Mouse (Mus musculus) heart, postnatal 10 days (tissue): ENCODE measurements around the gene Grb10. TPM values are rescaled to one million over a fixed set of nuclear protein-coding genes. Genes with fewer than 3 reads are reported as not detected.

Experiments used
- DNase-seq, 2 experiments: peaks; one replicate each; pipeline ENCODE4 v3.0.0; 2021
- intact Hi-C: fragments of 180-260 bp; cut with DNase I; formaldehyde crosslinking; loops from one replicate; pipeline ENCODE4 v1.15.1; 2025
- total RNA-seq, 2 experiments: library from RNA; stranded (reverse); gene quantifications; 2 replicates each; pipeline ENCODE4 v1.2.3; 2021

Grb10 gene
- total RNA-seq, 2 experiments from 2014 or later = 233 to 235 TPM

DNA sequence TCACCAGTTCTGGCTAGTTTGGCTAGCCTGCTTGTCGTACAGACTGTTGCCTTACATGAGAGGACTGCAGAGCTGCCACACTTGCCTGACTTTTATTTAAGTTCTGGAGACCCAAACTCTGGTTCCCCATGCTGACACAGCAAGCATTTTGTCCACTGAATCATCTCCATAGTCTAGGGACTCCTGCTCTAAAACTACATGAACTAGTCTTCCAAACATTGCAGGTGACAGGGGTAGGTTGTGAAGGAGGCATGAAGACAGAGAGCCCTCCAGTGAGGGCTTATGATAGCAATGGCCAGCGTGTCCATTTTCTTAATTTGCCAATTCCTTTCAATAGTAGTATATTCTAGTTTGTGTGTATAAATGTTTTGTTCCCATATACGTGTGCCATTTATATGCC, 109.4 kb downstream of the Grb10 start:
- intact Hi-C loops = loop anchor here (5.0 kb wide), 1 partner anchor 52 kb away; no protein-coding TSS in a partner anchor

DNA sequence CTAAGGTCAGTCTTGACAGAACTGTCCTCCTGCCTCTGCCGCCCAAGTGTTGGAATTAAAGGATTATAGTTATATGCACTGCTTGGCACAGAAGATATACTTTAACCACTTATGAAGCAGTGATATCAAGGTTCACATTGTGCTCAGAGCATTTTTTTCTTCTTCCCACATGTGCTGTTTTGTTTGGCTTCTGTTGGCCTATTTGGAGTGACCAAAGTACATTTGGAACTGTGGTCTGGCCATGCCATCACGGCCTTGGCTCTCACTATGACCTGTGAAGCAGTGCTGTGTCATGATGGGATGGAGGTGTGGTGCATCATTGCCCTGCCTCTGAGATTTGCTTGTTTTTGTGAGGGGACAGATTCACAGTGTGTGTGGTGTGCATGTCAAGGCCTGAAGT, 109.9 kb downstream of the Grb10 start:
- intact Hi-C loops = loop anchor here (5.0 kb wide), 1 partner anchor 51 kb away; no protein-coding TSS in a partner anchor
- DNase-seq = no peak

More for the DNA sequence above, 109.4 kb downstream of the Grb10 start:
- DNase-seq = no peak

- DNase-seq = no peak
- intact Hi-C loops = no loop called here
These were observed 114.6 kb downstream of the Grb10 start for GRCm38 (mm10) chr11:11923900-11924299.

DNA sequence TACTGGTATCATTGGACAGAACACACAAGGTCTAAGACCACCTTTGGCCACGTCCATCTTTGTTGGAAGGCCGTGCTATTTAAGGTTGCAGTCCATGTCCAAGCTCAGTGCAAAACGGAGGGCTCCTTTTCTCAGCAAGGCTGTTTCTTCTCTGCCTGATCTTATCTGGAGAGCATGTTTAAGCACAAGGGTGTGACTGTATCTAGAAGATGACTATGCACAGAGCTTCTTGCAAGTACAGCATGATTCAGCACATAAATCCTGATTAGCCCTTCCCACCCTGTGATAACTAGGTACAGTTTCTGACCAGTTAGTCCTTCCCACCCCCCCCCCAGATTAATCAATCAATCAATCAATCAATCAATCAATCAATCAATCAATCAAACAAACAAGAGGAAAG, 115.1 kb downstream of the Grb10 start:
- no peak for DNase-seq
- intact Hi-C loops = no loop called here

DNA sequence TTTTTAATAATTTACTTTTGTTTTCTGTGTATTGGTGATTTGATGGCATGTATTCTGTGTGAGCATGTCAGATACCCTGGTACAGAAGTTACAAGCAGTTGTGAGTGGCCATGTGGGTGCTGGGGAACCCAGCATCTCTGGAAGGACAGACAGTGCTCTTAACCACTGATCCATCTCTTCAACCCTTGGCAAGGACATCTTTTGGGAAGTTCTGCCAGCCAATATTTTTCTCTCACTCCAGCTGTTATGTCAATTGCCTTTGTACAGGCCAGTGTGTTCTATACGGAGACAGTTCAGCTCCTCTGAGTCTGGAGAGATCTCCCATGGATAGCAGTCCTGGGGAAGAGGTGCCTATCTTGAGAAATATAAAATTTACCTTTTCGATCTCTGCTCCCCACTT, 116.4 kb downstream of the Grb10 start:
- intact Hi-C loops = no loop called here
- DNase-seq = no peak

- intact Hi-C loops = no loop called here
These were observed 130.6 kb downstream of the Grb10 start for GRCm38 (mm10) chr11:11907703-11908413.

GRCm38 (mm10) chr11:11905518-11905917, 133.0 kb downstream of the Grb10 start:
- intact Hi-C loops = no loop called here
- DNase-seq = no peak

More at GRCm38 (mm10) chr11:11907703-11908413, 130.6 kb downstream of the Grb10 start:
- DNase-seq = peak; percentile 46 to 47

- intact Hi-C loops = no loop called here
- no peak for DNase-seq
These were observed 133.5 kb downstream of the Grb10 start for GRCm38 (mm10) chr11:11904995-11905394.

- peak; percentile 67 to 72 for DNase-seq
- intact Hi-C loops = no loop called here
These were observed 137.0 kb downstream of the Grb10 start for GRCm38 (mm10) chr11:11901509-11901908.

- intact Hi-C loops = no loop called here
- DNase-seq = no peak
These were observed 140.0 kb downstream of the Grb10 start for GRCm38 (mm10) chr11:11898496-11898895.

DNA sequence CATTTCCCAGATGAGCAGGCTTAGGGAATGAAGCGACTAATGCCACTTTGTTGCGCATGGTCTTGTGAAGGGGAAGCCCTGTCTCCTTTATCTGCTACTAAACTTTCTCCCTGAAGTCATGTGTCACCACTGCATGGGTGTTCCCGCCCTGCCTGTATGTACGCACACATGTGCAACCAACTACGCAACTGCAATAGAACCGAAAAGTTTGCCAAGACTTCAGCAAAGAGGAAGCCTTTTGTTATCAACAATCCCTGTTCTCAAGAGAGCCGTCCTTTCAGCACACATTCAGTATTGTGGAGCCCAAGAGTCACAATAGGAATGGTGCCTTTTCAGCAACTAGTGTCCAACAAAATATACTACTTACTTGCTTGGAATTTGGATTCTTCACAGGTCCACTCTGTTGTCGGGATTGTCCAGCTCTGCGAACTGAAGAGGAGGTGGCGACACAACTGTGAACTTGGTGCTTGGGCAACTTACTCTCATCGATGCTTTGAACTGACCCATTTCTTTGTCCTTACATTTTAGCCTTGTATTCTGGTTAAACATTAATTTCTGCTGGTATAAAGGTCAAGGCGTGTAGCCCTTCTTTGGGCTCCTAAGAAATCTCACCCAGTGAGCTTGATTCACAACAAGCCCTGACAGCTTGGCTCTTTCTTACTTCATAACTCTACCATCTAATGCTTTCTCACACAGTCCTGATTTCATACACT, 140.7 kb downstream of the Grb10 start, which contains the start of gene Ddc:
Ddc (minus strand) TSS at position 500 of the 713 bp plus-strand sequence.
- intact Hi-C loops = no loop called here
- DNase-seq = peak; percentile 37 to 47

- intact Hi-C loops = no loop called here
- DNase-seq = no peak
These were observed 143.0 kb downstream of the Grb10 start for GRCm38 (mm10) chr11:11895479-11895878.

GRCm38 (mm10) chr11:11893769-11894168, 144.7 kb downstream of the Grb10 start:
- DNase-seq = no peak
- intact Hi-C loops = no loop called here

- DNase-seq = no peak
- intact Hi-C loops = no loop called here
These were observed 145.4 kb downstream of the Grb10 start for GRCm38 (mm10) chr11:11892993-11893602.

DNA sequence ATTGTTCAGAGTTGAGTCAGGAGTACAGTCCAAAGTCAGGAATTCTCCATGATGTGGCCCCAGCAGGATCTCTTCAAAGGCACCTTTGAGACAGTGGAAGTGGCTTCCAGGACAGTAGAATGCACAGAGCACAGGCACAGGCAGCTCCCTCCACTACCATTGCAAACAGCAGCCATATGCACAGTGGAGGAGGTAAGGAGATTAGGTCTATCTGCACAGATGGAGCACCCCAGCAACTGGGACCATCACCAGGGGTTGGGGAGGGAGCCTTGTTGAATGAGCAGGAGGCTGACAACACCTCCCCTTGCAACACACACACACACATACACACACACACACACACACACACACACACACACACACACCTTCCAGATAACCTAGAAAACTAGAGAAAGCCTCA, 146.7 kb downstream of the Grb10 start:
- DNase-seq = no peak
- intact Hi-C loops = no loop called here

GRCm38 (mm10) chr11:11890139-11890741, 148.2 kb downstream of the Grb10 start:
- intact Hi-C loops = no loop called here
- no peak for DNase-seq

DNA sequence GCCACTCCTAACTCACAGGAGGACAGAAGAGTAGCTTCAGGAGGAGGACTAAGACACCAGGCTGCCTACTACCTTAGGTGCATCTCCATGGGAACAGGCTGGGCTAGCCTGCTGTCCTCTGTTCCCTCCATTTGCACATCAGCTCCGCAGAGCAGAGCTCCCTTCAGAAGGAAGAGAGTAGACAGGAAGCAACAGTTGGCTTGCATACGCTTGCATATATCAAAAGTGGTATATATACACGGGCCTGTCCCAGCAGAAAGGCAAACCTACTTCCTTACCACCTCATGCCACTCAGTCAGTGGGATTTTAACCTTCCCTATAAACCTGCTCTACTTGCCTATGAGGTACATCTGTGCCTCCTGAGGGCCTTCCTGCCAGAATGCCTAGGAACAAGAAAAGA, 149.8 kb downstream of the Grb10 start:
- intact Hi-C loops = no loop called here
- no peak for DNase-seq

DNA sequence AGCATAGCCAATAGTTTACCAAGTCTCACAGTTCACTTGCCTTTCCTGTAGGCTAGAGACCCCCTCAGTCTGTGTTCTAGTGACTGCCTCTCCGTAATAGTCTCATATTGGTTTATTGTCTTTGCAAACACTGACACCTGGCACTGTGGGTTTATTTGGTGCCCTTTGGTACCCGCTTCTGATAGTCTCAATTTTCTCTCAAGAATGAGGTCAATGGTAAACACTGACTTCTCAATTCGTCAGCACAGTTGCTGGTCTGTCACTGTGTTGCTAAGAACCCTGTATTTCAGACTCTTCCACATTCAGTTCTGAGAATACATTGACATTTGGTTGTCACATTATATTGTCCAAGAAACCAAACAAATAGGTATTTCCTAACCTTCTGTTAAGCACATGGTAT, 150.4 kb downstream of the Grb10 start:
- intact Hi-C loops = no loop called here

GRCm38 (mm10) chr11:11886403-11886998, 152.0 kb downstream of the Grb10 start:
- intact Hi-C loops = no loop called here
- no peak for DNase-seq

More for the DNA sequence above, 150.4 kb downstream of the Grb10 start:
- no peak for DNase-seq

GRCm38 (mm10) chr11:11885921-11886320, 152.6 kb downstream of the Grb10 start:
- intact Hi-C loops = no loop called here
- no peak for DNase-seq

- no peak for DNase-seq
- intact Hi-C loops = no loop called here
These were observed 153.2 kb downstream of the Grb10 start for GRCm38 (mm10) chr11:11885246-11885643.
